Mouse (Mus musculus) bone marrow, adult 2 months (tissue): ENCODE measurements around the gene Syvn1.

ENCODE experiments used
- CTCF ChIP-seq: fragments of 200-500 bp; IDR thresholded peaks from 2 replicates; pipeline ENCODE4 v1.5.1; 2011; ENCODE audit warnings: low read length, control low read depth; ENCODE audit not compliant: control insufficient read depth, insufficient read depth
- POLR2A ChIP-seq: fragments of 200-500 bp; IDR thresholded peaks from 2 replicates; pipeline ENCODE4 v1.6.1; 2011; ENCODE audit warnings: low read depth, mild to moderate bottlenecking, control low read depth, low read length, borderline replicate concordance; ENCODE audit not compliant: control insufficient read depth

DNA sequence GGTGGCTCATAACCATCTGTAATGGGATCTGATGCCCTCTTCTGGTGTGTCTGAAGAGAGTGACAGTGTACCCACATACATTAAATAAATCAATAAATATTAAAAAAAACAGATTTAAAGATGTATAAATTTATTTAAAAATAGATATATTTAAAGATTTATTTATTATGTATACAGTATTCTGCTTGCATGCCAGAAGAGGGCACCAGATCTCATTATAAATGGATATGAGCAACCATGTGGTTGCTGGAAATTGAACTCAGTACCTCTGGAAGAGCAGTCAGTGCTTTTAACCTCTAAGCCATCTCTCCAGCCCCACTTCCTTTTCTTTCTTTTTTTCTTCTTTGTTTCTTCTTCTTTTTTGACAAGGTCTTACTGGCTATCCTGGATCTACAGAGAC lies 6.4 kb upstream of the Syvn1 start:
- TF ChIP-seq POLR2A, result no peak
- no peak for TF ChIP-seq CTCF
